In the genomic region with DNA sequence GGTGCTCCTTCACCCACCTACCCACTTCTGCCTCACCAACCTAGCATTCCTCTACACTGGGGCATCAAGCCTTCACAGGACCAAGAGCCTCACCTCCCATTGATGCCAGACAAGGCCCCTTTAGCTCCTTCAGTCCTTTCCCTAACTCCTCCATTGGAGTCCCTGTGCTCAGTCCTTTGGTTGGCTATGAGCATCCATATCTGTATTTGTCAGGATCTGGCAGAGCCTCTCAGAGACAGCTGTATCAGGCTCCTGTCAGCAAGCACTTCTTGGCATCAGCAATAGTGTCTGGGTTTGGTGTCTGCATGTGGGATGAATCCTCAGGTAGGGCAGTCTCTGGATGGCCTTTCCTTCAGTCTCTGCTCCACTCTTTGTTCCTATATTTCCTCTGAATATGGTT, we compare ENCODE assay signal across 11 mouse cellular contexts. TPM values are rescaled to one million over a fixed set of nuclear protein-coding genes. Genes with fewer than 3 reads are reported as not detected.
"Had no signal": no experiment of that assay in that cellular context is flagged by ENCODE, and none has a peak within 500 bp of the region (broad histone marks: within the 10 kb centered on the region; RNA-seq: fewer than 3 reads in every experiment).

No protein-coding gene starts in this region.

RNA-seq across cellular contexts. Expression of gene Scrg1, which starts 55.6 kb away (rescaled TPM):
- total RNA-seq: gastrocnemius, adult 18-20 months; gastrocnemius, adult 8-10 months; gastrocnemius, postnatal 14 days; gastrocnemius, postnatal 36 days; heart, adult 8-10 months; heart, postnatal 36 days; hematopoietic stem cell, adult 5-6 weeks; liver, adult 2 months had no signal
- polyA plus RNA-seq: gonadal fat pad, adult 2 months; kidney, postnatal 0 days; liver, adult 2 months; liver, embryonic 14.5 days had no signal
